Mouse (Mus musculus) embryonic facial prominence, embryonic 12.5 days (tissue): ENCODE results near the gene Zdhhc14. TPM values are rescaled to one million over a fixed set of nuclear protein-coding genes. Genes with fewer than 3 reads are reported as not detected.

ENCODE experiments used
- ATAC-seq: fragments of 200-750 bp; cut with Nextera tagmentation; 2 replicates; pipeline ENCODE4 v1.8.0; 2017; ENCODE audit not compliant: insufficient number of reproducible peaks, insufficient read depth, low FRiP score, low TSS enrichment
- H3K27ac ChIP-seq: fragments of 300-500 bp; sonication (generic); 2 replicates; pipeline ENCODE4 v1.5.1; 2016; ENCODE audit warnings: mild to moderate bottlenecking
- H3K27me3 ChIP-seq: fragments of 300-500 bp; sonication (generic); 2 replicates; pipeline ENCODE4 v1.6.1; 2016; ENCODE audit warnings: mild to moderate bottlenecking, moderate library complexity
- H3K36me3 ChIP-seq: fragments of 300-500 bp; sonication (generic); 2 replicates; pipeline ENCODE4 v1.6.1; 2016; ENCODE audit warnings: mild to moderate bottlenecking
- H3K4me1 ChIP-seq: fragments of 300-500 bp; sonication (generic); 2 replicates; pipeline ENCODE4 v1.6.1; 2016
- H3K4me2 ChIP-seq: fragments of 300-500 bp; sonication (generic); replicated peaks from 2 replicates; pipeline ENCODE4 v1.6.1; 2016; ENCODE audit warnings: mild to moderate bottlenecking, moderate library complexity
- H3K4me3 ChIP-seq: fragments of 300-500 bp; sonication (generic); 2 replicates; pipeline ENCODE4 v1.5.1; 2016; ENCODE audit warnings: mild to moderate bottlenecking
- H3K9ac ChIP-seq: fragments of 300-500 bp; sonication (generic); 2 replicates; pipeline ENCODE4 v1.6.1; 2016; ENCODE audit warnings: mild to moderate bottlenecking, moderate library complexity
- H3K9me3 ChIP-seq: fragments of 300-500 bp; sonication (generic); 2 replicates; pipeline ENCODE4 v1.6.1; 2016; ENCODE audit warnings: mild to moderate bottlenecking, moderate library complexity
- WGBS: fragments of 180-500 bp; shearing (Covaris S2); methylation state at CpG from one replicate; pipeline ENCODE4 v1.1.7; 2016; 5-methylcytosine and 5-hydroxymethylcytosine counted together
- polyA plus RNA-seq: library from polyadenylated mRNA; unstranded; fragments of >200 nt; fragmentation: Nextera tagmentation; extraction: Ambion mirVana; gene quantifications from 2 replicates; pipeline ENCODE4 v1.2.1, GENCODE M21; 2016

Zdhhc14 gene
- polyA plus RNA-seq, 1 experiment from 2014 or later, result 4.0 TPM

DNA sequence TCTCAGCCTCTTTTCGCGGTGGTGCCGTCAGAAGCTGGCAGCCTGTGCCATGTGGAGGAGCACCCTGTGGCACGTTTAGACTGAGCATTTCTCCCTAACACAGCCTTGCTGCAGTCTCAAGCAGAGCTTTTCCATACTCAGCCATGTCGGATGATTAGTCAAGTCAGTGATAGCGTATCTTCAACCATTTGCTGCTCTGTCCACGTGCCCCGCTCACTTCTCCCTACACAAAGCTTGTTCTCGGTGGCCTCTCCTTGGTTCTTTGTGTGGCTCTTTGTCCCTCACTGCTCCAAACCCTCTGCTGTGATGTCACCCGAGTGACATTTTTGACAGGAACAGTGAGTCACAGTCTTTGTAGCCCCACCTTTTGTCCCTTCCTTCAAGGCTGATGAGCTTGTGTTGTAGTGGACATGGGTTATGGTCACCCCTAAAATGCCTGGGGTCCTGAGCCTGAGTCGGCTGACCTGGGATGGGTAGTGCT, 44.8 kb downstream of the Zdhhc14 start:
- WGBS, result 79% methylated on average over 11 of the region's 11 CpGs
- H3K36me3 ChIP-seq, result no peaks in the 10 kb centered on the region
- no peak overlapping the region for H3K4me2 ChIP-seq
- no peak for ATAC-seq
- no peaks in the 10 kb centered on the region for H3K27me3 ChIP-seq
- no peaks in the 10 kb centered on the region; the same call in 1 of the 2 replicates for H3K4me1 ChIP-seq
- H3K9ac ChIP-seq, result no peak overlapping the region
- H3K27ac ChIP-seq, result no peak overlapping the region
- H3K4me3 ChIP-seq, result no peak overlapping the region
- no peaks in the 10 kb centered on the region for H3K9me3 ChIP-seq

DNA sequence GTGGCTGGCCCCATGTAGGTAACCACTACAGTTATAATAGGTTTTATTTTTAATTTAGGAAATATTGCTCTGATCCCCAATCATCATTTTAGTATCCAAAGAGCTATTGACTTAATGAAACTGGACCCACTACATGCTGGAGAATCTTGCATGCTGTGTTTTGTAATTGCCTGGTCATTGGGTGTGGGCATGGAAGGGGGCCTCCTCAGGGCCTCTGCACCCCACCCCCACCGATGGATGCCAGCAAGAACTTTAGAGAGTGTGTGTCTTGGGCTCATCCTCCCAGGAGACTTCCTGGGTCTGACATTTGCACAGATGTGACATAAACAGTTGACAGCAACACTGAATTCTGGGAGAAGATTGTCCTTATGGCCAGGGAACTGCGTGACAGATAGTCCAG, 49.8 kb downstream of the Zdhhc14 start:
- WGBS, result 79% methylated on average over 2 of the region's 2 CpGs
- Histone ChIP-seq H3K9ac (no peak overlapping the region), H3K4me3 (no peak overlapping the region), H3K27ac (no peak overlapping the region), H3K9me3 (no peaks in the 10 kb centered on the region), H3K4me1 (no peaks in the 10 kb centered on the region), H3K27me3 (no peaks in the 10 kb centered on the region), H3K4me2 (no peak overlapping the region), H3K36me3 (no peaks in the 10 kb centered on the region)
- no peak for ATAC-seq

DNA sequence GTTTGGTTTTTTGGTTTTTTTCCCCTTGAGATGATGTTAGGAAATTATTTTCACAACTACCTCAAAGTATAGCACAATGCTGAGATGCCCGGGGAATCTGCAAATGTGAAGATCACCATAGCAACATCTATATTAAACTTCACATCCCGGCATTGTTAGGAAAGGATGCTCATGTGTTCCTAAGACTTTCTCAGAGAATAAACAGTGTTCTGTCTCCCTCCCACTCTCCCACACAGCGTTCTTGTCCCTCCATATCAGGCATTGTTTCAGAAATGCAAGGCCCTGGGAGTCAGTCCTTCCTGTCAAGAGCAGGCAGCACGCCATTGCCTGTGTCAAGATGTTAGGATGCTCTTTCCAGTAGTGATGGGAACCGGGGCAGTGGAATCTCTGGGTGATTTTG, 51.7 kb downstream of the Zdhhc14 start:
- no peak overlapping the region for H3K4me2 ChIP-seq
- H3K9me3 ChIP-seq, result no peaks in the 10 kb centered on the region
- no peaks in the 10 kb centered on the region for H3K27me3 ChIP-seq
- no peak overlapping the region for H3K9ac ChIP-seq
- no peak for ATAC-seq
- H3K36me3 ChIP-seq, result no peaks in the 10 kb centered on the region
- WGBS, result 70% methylated on average over 5 of the region's 5 CpGs
- no peaks in the 10 kb centered on the region for H3K4me1 ChIP-seq
- H3K27ac ChIP-seq, result no peak overlapping the region
- H3K4me3 ChIP-seq, result no peak overlapping the region

DNA sequence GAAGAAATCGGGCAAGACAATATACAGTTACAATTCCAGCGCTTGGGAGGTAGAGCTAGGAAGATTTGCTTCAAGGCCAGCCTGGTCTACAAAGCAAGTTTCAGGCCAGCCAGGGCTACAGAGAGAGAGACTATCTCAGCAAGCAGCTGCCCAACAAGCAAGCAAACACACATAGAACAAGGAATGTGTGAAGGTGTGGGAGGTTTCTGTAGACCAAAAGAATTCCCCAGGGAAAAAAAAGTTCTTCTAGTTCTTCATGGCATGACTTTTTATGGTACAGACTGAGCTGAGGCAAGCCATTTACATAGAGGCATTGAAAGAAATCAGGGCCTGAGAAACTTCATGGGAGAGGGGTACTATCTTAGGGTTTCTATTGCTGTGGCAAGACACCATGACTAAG, 52.7 kb downstream of the Zdhhc14 start:
- Histone ChIP-seq H3K9ac (no peak overlapping the region), H3K27ac (no peak overlapping the region), H3K27me3 (no peaks in the 10 kb centered on the region), H3K36me3 (no peaks in the 10 kb centered on the region), H3K4me1 (no peaks in the 10 kb centered on the region), H3K4me2 (no peak overlapping the region), H3K4me3 (no peak overlapping the region), H3K9me3 (no peaks in the 10 kb centered on the region)
- 97% methylated on average over 2 of the region's 2 CpGs for WGBS
- no peak for ATAC-seq

DNA sequence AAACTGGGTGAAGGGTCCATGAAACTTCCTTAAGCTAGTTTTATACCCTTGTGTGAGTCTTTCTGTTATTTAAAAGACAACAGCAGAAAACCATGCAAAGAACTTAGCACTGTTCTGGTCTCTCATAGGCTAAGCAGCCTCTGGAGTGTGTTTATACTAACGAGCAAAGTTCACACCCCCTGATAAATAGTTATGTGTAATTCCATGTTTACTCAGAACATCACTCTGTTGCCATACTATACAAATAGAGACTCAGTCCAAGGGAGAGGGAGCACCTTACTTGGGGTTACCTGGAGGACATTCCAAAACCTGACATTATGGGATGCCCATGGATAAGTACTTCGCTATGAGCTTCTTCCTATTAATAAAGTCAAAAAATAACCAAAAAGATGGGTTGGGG, 56.2 kb downstream of the Zdhhc14 start:
- Histone ChIP-seq H3K27ac (no peak overlapping the region), H3K9me3 (no peaks in the 10 kb centered on the region), H3K9ac (no peak overlapping the region), H3K4me2 (no peak overlapping the region), H3K4me1 (no peaks in the 10 kb centered on the region), H3K4me3 (no peak overlapping the region), H3K27me3 (no peaks in the 10 kb centered on the region), H3K36me3 (no peaks in the 10 kb centered on the region)
- 87% methylated on average over 2 of the region's 2 CpGs for WGBS
- ATAC-seq, result no peak

DNA sequence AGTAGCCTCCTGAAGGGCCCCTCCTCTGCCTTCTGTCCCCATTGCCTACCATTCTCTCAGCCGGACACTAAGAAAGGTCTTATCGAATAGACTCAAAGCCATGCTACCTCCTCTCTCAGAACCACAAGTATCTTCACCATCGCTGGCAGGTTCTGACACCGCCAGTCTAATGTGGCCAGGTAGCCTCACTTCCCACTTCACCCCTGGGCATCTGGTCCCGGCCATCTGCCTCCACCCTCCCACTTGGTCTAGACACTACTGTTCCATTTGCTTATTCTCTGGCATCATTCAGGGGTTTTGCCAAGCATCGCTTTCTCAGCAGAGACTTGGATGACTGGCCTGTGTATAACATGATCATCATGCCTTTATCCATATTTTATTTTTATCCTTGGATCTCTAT, 57.1 kb downstream of the Zdhhc14 start:
- Histone ChIP-seq H3K36me3 (no peaks in the 10 kb centered on the region), H3K27ac (no peak overlapping the region), H3K9ac (no peak overlapping the region), H3K27me3 (no peaks in the 10 kb centered on the region), H3K4me2 (no peak overlapping the region), H3K9me3 (no peaks in the 10 kb centered on the region), H3K4me3 (no peak overlapping the region), H3K4me1 (no peaks in the 10 kb centered on the region)
- 91% methylated on average over 6 of the region's 6 CpGs for WGBS
- ATAC-seq, result no peak

DNA sequence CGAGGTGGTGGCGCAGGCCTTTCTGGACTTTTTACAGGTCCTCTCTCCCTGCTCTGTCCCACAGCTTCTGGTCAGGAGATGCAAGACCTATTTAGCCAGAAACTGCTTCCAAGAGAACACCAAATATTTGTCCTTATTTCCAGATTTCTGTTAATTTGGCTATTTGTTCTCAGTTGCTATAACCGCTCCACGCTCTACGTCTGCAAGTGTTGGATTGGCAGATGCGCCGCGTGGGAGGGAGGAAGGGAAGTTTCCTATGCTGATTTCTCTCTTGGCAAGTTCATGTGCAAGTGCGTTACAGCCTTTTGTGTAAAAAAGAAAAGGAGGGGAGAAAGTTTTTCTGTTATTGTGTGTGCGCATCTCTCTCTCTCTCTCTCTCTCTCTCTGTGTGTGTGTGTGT, 58.1 kb downstream of the Zdhhc14 start:
- H3K9me3 ChIP-seq, result no peaks in the 10 kb centered on the region
- H3K9ac ChIP-seq, result no peak overlapping the region
- H3K4me2 ChIP-seq, result no peak overlapping the region
- no peaks in the 10 kb centered on the region for H3K4me1 ChIP-seq
- H3K36me3 ChIP-seq, result no peaks in the 10 kb centered on the region
- no peaks in the 10 kb centered on the region for H3K27me3 ChIP-seq
- ATAC-seq, result no peak
- no peak overlapping the region for H3K4me3 ChIP-seq
- H3K27ac ChIP-seq, result no peak overlapping the region
- WGBS, result 90% methylated on average over 10 of the region's 10 CpGs

DNA sequence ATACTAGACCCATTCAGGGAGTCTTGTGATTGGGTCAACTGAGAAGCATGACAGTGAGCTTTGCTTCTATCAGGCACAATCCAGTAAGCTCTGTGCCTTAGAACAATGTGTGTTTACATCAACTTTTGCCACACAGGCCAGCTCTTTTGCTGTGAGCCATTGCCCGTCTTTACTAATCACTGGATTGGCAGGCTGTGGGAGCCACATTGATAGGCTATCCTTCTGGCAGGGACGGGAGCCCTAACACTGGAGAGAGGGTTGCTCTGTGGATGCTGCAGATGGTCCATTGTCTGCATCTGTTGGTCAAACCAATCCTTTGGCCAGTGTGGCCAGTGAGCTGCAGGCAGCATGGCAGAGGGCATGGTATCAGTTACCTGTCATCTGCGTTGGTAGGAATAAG, 58.8 kb downstream of the Zdhhc14 start:
- no peaks in the 10 kb centered on the region for H3K9me3 ChIP-seq
- no peaks in the 10 kb centered on the region for H3K4me1 ChIP-seq
- no peak overlapping the region for H3K9ac ChIP-seq
- H3K36me3 ChIP-seq, result no peaks in the 10 kb centered on the region
- no peak overlapping the region for H3K27ac ChIP-seq
- 75% methylated on average over 3 of the region's 3 CpGs for WGBS
- ATAC-seq, result no peak
- H3K4me2 ChIP-seq, result no peak overlapping the region
- no peaks in the 10 kb centered on the region for H3K27me3 ChIP-seq
- H3K4me3 ChIP-seq, result no peak overlapping the region

DNA sequence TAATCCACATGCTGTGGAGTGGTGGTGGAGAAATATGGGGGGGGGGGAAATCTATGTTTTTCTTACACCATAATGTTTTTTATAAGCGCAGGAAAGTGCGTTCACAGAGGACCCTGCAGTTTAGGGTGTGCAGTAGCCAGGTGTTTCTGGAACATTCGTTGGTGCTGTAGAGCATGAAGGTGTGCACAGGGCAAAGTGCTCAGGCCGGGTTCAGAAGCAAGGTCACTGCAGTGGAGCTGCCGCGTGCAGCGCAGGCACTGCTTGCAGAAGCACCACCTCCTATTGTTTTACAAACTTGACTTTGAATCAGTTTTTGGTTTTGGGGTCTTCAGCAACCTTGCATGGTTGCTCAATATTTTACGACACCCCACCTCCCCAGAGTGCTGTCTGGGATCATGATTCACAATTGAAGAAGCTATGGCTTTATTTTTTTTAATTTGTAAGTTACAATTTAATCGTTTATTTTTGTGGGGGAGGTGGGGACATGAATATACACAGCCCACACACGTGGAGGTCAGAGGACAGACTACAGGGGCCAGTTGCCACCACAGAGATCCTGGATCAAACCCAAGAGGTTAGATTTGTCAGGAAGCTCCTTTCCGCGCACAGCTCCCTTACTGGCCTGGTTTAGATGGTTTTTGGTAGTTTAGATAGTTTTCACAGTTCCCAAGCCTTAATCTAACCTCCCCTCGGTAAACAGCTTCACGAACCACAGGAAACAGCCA, 59.8 kb downstream of the Zdhhc14 start:
- no peaks in the 10 kb centered on the region for H3K9me3 ChIP-seq
- no peak overlapping the region for H3K4me3 ChIP-seq
- H3K9ac ChIP-seq, result no peak overlapping the region
- ATAC-seq, result no peak
- no peak overlapping the region for H3K4me2 ChIP-seq
- WGBS, result 66% methylated on average over 14 of the region's 14 CpGs
- no peaks in the 10 kb centered on the region for H3K27me3 ChIP-seq
- H3K4me1 ChIP-seq, result no peaks in the 10 kb centered on the region
- no peaks in the 10 kb centered on the region for H3K36me3 ChIP-seq
- H3K27ac ChIP-seq, result no peak overlapping the region

DNA sequence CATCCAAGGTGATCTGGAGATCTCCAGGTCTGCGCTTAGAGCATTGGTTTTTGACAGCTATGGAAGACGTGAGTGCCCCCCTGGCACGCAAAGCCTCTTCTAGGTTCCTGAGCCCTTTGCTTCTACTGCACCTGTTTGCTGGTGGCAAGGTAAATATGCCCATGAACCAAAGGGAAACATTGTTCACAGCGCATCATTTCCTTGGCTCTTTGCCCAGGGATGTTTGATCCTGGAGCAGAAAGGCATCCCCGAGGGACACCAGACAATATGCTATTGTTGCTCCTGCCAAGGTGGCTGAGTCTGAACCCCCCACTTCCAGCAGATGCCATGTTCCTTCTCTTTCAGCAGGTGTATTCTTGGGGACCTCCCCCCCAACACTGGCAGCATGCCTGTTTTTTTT, 61.2 kb downstream of the Zdhhc14 start:
- no peak overlapping the region for H3K4me2 ChIP-seq
- no peaks in the 10 kb centered on the region for H3K27me3 ChIP-seq
- H3K4me3 ChIP-seq, result no peak overlapping the region
- H3K9ac ChIP-seq, result no peak overlapping the region
- 78% methylated on average over 5 of the region's 5 CpGs for WGBS
- no peak overlapping the region for H3K27ac ChIP-seq
- H3K4me1 ChIP-seq, result no peaks in the 10 kb centered on the region
- no peaks in the 10 kb centered on the region for H3K9me3 ChIP-seq
- no peaks in the 10 kb centered on the region for H3K36me3 ChIP-seq
- no peak for ATAC-seq

DNA sequence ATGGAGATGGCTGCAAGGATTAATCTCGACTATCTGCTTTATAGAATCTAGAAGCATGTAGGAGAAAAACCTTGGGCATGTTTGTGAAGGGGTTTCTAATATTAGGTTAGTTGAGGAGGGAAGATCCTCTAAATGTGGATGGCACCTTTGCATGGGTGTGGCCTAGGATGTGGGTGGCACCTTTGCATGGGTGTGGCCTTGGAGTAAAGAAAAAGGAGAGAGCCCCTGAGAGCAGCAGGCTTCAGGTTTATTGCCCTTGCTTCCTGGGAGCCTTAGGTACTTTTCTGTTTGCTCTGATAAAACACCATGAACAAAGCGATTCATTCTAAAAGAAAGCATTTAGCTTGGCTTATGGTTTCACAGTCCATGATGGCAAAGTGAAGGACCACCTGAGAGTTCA, 62.2 kb downstream of the Zdhhc14 start:
- Histone ChIP-seq H3K9me3 (no peaks in the 10 kb centered on the region), H3K36me3 (no peaks in the 10 kb centered on the region), H3K9ac (no peak overlapping the region), H3K4me3 (no peak overlapping the region), H3K4me2 (no peak overlapping the region), H3K4me1 (no peaks in the 10 kb centered on the region), H3K27ac (no peak overlapping the region), H3K27me3 (no peaks in the 10 kb centered on the region)
- ATAC-seq, result no peak
- whole genome bisulfite sequencing, result 93% methylated on average over 2 of the region's 2 CpGs

DNA sequence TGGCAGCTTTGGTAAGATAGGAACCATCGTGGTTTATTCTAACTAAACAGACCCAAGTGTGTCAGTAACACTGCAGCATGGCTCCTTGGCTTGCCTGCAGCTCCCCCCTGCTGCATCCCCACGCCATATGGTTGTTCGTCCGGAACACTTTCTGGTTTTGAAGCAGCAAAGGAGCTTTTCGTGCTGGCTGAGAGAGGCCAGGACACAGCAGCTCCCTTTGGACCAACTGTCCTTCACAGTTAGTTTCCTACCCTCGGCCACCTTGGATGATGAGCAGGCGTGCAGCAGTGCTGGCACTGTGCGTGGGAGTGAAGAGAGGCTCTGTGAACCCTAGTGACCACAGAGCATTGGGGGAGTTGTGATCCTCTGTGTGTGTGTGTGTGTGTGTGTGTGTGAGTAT, 64.2 kb downstream of the Zdhhc14 start:
- no peak overlapping the region for H3K4me3 ChIP-seq
- WGBS, result 69% methylated on average over 8 of the region's 8 CpGs
- H3K27ac ChIP-seq, result no peak overlapping the region
- H3K36me3 ChIP-seq, result no peaks in the 10 kb centered on the region
- H3K4me2 ChIP-seq, result no peak overlapping the region
- ATAC-seq, result no peak
- no peaks in the 10 kb centered on the region for H3K4me1 ChIP-seq
- no peaks in the 10 kb centered on the region for H3K9me3 ChIP-seq
- H3K9ac ChIP-seq, result no peak overlapping the region
- H3K27me3 ChIP-seq, result no peaks in the 10 kb centered on the region
